Mouse (Mus musculus) MEL-GATA-1-ER (cell line): Measurements from ENCODE around the gene AW209491.

Source experiments
- DNase-seq: peaks from one replicate; pipeline ENCODE4 v3.0.0-alpha.2; 2012; ENCODE audit warnings: low read depth; ENCODE audit errors: extremely low read depth

AW209491 gene

DNA sequence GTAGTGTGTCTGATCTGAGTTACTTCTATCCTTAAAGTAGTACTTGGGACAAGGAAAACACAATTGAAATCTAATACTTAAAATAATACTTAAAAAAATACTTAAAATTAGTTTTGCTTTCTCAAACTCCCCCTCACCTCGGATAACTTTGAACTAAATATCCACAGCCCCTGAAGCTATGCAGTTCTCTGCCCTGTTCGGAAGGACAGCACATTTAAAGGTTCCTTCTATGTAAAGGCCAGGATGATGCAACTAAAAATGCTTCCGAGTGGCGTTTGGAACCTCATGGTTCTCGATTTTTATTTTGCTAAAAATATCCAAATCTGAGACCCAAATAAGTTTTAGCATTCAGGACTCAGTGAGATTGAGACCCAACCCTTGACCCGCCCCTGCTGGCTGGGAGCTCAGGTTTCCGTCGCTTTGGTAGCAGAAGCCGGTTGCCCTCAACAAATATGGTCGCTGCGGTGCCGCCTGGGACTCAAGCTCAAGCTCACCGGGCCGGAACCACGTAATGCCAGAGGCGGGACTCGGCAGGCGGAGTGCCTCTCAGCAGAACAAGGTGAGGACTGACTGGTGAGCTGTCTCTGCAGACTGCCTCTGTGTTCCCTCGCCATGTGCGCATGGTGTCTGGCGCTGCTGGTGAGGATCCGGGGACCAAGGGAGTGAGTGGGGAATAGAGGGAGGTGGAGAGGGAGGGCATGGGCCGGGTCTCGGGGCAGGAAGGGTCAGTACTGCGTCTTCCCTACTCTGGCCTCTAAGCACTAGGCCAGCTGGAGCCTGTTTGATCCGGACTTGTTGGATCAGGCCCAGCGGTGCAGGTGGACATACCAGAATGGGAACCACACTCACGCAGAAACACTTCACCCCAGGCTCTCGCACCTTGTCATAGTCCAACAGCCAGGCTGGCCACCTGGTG lies at the start of gene AW209491:
TSS of gene AW209491 (plus strand) at position 429 of the 916 bp plus-strand sequence.
- DNase-seq = peak; percentile 89

DNA sequence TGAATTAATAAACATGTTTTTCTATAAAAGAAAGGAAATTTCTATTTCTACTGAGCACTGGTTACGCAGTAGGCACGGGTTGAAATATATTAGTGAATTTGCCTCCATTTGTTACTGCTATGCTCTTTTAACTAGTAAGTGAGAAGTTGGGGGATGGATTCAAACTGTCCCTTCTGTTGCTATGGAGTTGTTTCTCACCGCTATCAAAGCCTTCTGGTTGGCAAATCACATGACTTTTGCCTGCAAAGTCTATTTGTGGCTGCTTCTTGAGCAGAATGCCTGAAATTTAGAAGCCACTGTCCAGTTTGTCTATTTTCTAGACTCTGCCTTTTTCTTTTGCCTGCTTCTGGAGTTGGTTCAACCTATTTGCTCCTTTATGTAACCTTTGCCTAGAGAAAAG lies 49.6 kb upstream of the AW209491 start:
- no peak for DNase-seq

DNA sequence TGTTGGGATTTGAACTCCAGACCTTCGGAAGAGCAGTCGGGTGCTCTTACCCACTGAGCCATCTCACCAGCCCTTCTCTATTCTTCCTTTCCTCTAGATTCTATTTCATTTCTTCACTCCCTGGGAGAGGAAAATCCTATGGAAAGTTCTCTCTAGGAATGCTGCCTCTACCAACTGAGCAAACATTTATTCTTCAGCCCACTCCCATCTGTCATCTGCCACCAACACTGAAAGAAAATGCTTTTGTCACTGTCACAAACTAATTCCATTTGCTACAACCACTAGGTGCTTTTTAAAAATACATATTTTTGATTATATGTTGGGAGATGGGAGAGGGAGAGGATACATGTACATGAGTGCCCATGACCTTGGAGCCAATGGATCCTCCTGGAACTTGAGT lies 27.2 kb upstream of the AW209491 start:
- DNase-seq = no peak

DNA sequence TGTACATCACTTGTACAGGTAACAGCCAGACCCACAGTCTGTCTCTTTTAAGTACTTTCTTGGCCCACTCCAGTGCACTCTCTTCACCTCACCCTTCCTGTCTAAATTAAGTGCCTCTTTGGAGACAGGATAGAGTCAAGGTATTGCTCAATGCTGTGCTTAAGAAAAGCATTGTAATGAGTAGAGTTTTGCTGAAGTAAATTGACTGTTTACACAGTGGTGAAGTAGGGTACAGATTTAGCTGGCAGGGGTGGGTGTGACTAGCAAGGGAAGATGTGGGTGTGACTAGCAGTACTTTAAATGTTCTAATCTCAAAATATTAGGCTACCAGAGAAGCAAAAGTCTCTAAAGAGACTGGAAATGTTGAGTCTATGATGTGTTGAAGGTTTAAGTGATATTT lies 22.3 kb upstream of the AW209491 start:
- DNase-seq = no peak

- DNase-seq = no peak
These were observed 17.5 kb upstream of the AW209491 start for GRCm38 (mm10) chr13:14612463-14612862.

- peak; percentile 97 for DNase-seq
These were observed 16.9 kb upstream of the AW209491 start, which contains the start of the genes Mrpl32 and Psma2 for GRCm38 (mm10) chr13:14612926-14613529. Gene Mrpl32 (minus strand): TSS chr13:14613165. Gene Psma2 (plus strand): TSS chr13:14613240.

DNA sequence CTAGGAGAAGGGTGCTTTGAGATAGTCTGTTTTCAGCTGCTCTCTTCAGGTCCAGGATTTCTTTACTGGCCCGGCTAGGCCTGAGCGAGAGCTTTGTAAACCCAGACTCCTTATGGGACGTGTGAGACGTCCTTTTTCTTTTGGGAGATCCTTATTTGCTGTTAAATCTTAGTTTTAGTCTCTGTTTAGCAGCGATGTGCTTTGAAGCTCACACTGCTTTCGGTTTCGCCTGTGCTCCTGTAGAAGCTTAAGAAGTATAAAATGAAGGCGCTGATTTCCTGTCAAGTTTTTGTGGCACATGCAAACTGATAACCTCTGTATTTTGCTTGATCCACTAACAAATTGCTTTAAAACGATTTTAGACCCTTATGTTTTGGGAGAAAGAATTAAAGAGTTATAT lies 16.4 kb upstream of the AW209491 start:
- no peak for DNase-seq

DNA sequence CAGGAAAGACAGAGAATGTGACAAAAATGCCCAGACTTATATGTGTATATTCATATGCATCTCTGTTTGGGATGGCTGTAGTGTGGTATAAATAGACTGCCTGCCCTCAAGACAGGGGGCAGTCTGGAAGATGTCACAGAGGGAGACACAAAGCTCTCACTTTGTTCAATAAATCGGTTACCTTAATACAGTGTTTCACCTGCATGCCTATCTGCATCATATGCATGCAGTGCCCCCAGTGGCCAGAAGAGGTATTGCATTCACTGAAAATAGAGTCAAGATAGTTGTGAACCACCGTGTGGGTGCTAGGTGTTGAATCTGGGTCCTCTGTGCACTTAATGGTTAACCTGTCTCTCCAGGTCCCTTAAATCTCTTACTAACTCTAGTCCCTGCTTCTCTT lies 11.2 kb upstream of the AW209491 start:
- no peak for DNase-seq

DNA sequence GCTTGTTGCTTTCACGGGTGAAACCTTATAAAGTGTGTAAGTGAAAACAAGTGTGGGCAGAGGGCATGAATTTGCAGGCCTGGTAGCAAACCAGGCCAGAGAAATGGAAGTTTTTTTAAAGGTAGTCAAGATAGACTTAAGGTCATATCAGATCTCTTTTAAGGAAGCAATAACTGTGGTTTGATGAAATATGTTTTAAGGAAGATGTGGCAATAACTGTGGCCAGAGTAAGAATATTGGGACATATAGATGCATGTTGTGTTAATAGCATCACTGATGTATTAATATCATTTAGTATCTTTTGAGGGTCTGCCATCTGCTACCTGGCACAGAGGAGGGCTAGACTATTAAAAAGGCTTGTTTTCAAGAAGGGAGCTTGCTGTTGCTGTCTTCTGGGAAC lies 10.0 kb downstream of the AW209491 start:
- no peak for DNase-seq

- peak; percentile 20 for DNase-seq
These were observed 19.3 kb downstream of the AW209491 start for GRCm38 (mm10) chr13:14649301-14649700.

GRCm38 (mm10) chr13:14667107-14667506 lies 37.2 kb downstream of the AW209491 start:
- no peak for DNase-seq

GRCm38 (mm10) chr13:14670342-14670741 lies 40.4 kb downstream of the AW209491 start:
- DNase-seq = no peak
